Mouse (Mus musculus) neural tube, embryonic 11.5 days (tissue): ENCODE data around the gene Kif3b. TPM values are rescaled to one million over a fixed set of nuclear protein-coding genes. Genes with fewer than 3 reads are reported as not detected.
"Not testable (repeated sequence)": the region's sequence is repeated elsewhere in the genome, so short reads cannot be mapped to it uniquely, and the experiment has no call there.

Experiments
- ATAC-seq: fragments of 200-750 bp; cut with Nextera tagmentation; 2 replicates; pipeline ENCODE4 v1.8.0; 2017; ENCODE audit warnings: moderate number of reproducible peaks, mild to moderate bottlenecking, moderate TSS enrichment, moderate library complexity; ENCODE audit not compliant: insufficient read depth, low FRiP score, low TSS enrichment
- DNase-seq: peaks from one replicate; pipeline ENCODE4 v3.0.0-alpha.2; 2015; ENCODE audit warnings: low spot score
- H3K27ac ChIP-seq: fragments of 300-500 bp; sonication (generic); 2 replicates; pipeline ENCODE4 v1.5.1; 2014; ENCODE audit warnings: low read depth, mild to moderate bottlenecking, low read length
- H3K27me3 ChIP-seq: fragments of 300-500 bp; sonication (generic); 2 replicates; pipeline ENCODE4 v1.6.1; 2014; ENCODE audit warnings: mild to moderate bottlenecking, low read length, mixed read lengths; ENCODE audit not compliant: control insufficient read depth, insufficient read depth
- H3K36me3 ChIP-seq: fragments of 300-500 bp; sonication (generic); 2 replicates; pipeline ENCODE4 v1.6.1; 2014; ENCODE audit warnings: mild to moderate bottlenecking, low read length, moderate library complexity, mixed read lengths; ENCODE audit not compliant: control insufficient read depth, insufficient read depth
- H3K4me1 ChIP-seq: fragments of 300-500 bp; sonication (generic); 2 replicates; pipeline ENCODE4 v1.6.1; 2014; ENCODE audit warnings: low read length, mixed read lengths; ENCODE audit not compliant: control insufficient read depth, insufficient read depth
- H3K4me2 ChIP-seq: fragments of 300-500 bp; sonication (generic); 2 replicates; pipeline ENCODE4 v1.6.1; 2014; ENCODE audit warnings: low read depth, mild to moderate bottlenecking, moderate library complexity
- H3K4me3 ChIP-seq: fragments of 300-500 bp; sonication (generic); 2 replicates; pipeline ENCODE4 v1.5.1; 2014; ENCODE audit warnings: low read depth, low read length
- H3K9ac ChIP-seq: fragments of 300-500 bp; sonication (generic); 2 replicates; pipeline ENCODE4 v1.6.1; 2014; ENCODE audit warnings: mild to moderate bottlenecking, low read length
- H3K9me3 ChIP-seq: fragments of 300-500 bp; sonication (generic); 2 replicates; pipeline ENCODE4 v1.6.1; 2016; ENCODE audit warnings: low read length; ENCODE audit not compliant: control insufficient read depth
- WGBS: fragments of 180-500 bp; shearing (Covaris S2); extraction: QIAGEN DNeasy Blood & Tissue Kit; methylation state at CpG from one replicate; pipeline ENCODE4 v1.1.7; 2014; 5-methylcytosine and 5-hydroxymethylcytosine counted together
- polyA plus RNA-seq: library from polyadenylated mRNA; unstranded; fragments of >200 nt; fragmentation: Nextera tagmentation; extraction: Ambion mirVana; gene quantifications from 2 replicates; pipeline ENCODE4 v1.2.1, GENCODE M21; 2014

Kif3b gene
- polyA plus RNA-seq, 1 experiment from 2014 or later: 8.6 TPM

DNA sequence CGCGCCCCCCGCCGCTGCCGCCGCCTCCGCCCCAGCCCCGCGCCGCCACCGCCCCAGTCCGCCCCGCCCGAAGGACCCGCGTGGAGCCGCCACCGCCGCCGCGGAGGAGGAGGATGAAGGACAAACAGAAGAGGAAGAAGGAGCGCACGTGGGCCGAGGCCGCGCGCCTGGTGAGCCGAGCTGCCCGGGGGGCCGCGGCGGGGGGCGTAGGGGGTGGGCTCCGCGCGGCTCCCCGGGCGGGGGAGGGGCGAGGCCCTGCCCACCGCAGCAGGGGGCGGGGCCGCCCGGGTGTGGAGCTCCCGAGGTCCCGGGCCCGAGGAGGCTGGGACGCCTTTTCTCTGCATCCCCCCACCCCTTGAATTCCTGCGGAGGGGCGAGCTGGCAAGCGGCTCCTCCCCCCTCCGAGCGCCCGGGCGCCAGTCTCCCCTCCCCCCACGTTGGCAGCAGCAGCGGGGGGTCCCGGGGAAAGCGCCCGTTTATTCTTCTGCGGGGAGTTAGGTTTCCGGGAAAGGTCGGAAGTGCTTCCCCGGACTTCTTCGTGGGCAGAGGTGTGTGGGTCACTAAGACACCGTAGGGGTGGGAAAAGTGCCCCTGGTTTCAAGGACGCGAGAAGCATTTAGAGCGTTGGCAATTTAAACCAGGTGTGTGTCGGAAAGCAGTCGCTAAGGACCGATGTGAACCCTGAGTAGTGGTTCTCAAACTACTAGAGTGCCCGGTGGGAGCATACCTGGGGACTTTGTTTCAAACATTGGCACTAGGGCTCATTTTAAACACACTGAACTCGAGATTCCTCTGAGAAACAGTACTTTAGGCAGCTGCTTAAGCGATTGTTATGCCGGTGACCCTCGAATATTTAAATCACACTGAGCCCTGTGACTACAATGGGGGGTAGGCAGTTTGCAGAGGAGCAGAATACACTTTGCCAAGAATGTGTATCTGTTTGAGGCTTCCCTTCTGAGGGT lies 55.3 kb downstream of the Kif3b start:
- Histone ChIP-seq H3K36me3 (no peaks in the 10 kb centered on the region), H3K9me3 (no peaks in the 10 kb centered on the region), H3K4me1 (peaks cover 12% of the 10 kb centered on the region), H3K4me3 (peak overlapping the region; percentile 97), H3K27ac (peak overlapping the region; percentile 98), H3K9ac (peak overlapping the region; percentile 97), H3K27me3 (no peaks in the 10 kb centered on the region), H3K4me2 (peak overlapping the region; percentile 76)
- ATAC-seq: peak; percentile 35
- under 1% methylated on average over 29 of the region's 76 CpGs for WGBS
- DNase-seq: peak; percentile 84

GRCm38 (mm10) chr2:153347183-153347781 lies 56.1 kb downstream of the Kif3b start:
- Histone ChIP-seq H3K36me3 (no peaks in the 10 kb centered on the region), H3K9me3 (no peaks in the 10 kb centered on the region), H3K4me3 (peak overlapping the region; percentile 97), H3K4me2 (peak overlapping the region; percentile 76), H3K9ac (peak overlapping the region; percentile 97), H3K4me1 (peaks cover 12% of the 10 kb centered on the region), H3K27me3 (no peaks in the 10 kb centered on the region), H3K27ac (peak overlapping the region; percentile 98; the same call in 1 of the 2 replicates)
- WGBS: 17% methylated on average over 9 of the region's 9 CpGs
- no peak for DNase-seq
- ATAC-seq: no peak

DNA sequence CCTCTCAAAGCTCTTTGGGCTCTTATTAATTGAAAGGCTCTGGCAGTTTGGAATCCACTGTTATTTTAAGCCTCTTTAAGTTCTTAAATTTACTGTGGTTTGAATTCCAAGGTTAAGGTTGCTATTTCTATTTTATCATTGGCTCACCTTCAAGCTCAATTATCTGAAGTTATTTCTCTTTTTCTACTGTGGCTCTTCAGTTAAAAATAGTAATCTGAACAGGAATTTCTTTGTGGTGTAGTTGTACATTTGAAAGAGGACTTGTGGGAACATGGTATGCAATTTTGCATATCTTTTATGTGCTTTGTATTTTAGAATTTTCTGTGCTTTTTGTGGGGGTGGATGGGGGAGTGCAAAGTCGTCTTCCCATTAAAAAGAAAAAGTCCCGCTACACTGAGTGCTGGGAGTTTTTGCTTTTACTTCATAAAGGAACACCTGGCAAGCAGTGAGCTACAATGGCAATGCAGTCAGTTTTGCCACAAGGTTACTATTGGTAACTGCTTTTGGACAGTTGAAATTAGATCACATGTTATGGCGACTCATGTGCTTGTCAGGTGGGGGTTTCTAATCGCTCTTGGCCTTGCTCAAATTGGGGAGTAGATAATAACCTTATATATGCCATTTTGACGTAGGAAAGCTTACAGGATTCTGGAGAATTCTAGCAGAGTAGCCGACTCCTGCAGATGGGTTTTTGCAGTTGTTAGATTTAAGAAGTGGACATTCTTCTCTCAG lies 57.1 kb downstream of the Kif3b start:
- no peak overlapping the region for H3K9ac ChIP-seq
- no peaks in the 10 kb centered on the region for H3K9me3 ChIP-seq
- peaks cover 12% of the 10 kb centered on the region for H3K4me1 ChIP-seq
- H3K36me3 ChIP-seq: 0 out of 2 replicates have a peak, but pooled peaks cover under 1% of the 10 kb centered on the region
- no peaks in the 10 kb centered on the region for H3K27me3 ChIP-seq
- DNase-seq (no peak), ATAC-seq (no peak)
- H3K4me3 ChIP-seq: peak overlapping the region; percentile 97; the same call in 1 of the 2 replicates
- no peak overlapping the region for H3K27ac ChIP-seq
- WGBS: 77% methylated on average over 6 of the region's 6 CpGs
- H3K4me2 ChIP-seq: peak overlapping the region; percentile 76

DNA sequence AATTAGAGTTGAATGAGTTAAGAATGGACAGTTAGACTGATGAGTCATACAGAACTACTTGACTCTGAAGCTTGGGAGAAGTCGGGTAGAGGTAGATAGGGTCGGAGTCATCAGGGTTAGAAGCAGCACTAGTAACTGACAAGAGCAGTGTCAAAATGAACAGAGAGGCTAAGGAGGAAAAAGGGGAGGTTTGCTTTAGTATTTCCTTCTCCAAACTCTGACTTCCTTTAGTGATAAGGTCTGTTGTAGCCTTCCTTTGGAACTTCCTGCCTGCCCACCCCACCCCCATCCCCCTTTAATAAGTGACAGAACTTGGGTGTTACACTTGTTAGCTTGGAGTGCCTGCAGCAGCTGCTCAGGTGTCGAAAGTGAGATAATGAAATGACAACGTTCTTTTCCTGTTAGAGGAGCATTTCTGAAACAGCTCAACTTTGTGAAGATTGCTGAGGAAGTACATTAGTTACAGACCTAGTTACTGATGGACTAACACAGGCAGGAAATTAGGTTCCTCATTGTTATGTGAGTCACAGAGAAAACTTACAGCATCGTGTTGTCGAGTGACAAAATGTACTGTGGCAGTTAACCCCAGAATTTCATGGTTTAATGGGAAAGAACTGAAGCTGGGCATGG lies 59.5 kb downstream of the Kif3b start:
- Histone ChIP-seq H3K9me3 (no peaks in the 10 kb centered on the region), H3K27me3 (no peaks in the 10 kb centered on the region), H3K4me1 (peaks cover 8% of the 10 kb centered on the region), H3K4me2 (no peak overlapping the region), H3K36me3 (peaks cover 7% of the 10 kb centered on the region; the same call in 1 of the 2 replicates), H3K27ac (no peak overlapping the region), H3K9ac (no peak overlapping the region), H3K4me3 (no peak overlapping the region)
- DNase-seq (no peak), ATAC-seq (no peak)
- whole genome bisulfite sequencing: 59% methylated on average over 6 of the region's 6 CpGs

DNA sequence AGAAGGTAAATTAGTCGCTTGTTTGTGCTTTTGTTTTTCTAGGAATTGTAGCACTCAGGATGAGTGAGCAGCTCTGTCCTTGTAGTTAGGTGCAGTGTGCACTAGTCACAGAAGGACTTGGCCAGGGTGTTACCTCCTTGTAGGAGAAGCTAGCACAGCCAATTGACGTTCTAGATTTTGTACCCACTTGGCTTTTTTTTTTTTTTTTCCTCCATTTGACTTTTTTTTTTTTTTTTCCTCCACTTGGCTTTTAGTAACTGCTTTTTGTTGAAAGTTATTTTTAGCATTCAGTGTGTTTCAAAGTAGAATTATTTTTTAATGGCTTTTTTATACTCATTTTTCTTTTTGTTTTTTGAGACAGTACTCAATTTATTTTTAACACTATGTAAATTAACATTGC lies 63.4 kb downstream of the Kif3b start:
- no peak overlapping the region for H3K4me2 ChIP-seq
- H3K9ac ChIP-seq: no peak overlapping the region
- ATAC-seq (no peak), DNase-seq (no peak)
- H3K27ac ChIP-seq: no peak overlapping the region
- H3K27me3 ChIP-seq: no peaks in the 10 kb centered on the region
- H3K4me3 ChIP-seq: no peak overlapping the region
- no peaks in the 10 kb centered on the region for H3K9me3 ChIP-seq
- 92% methylated on average over 2 of the region's 2 CpGs for WGBS
- peaks cover 14% of the 10 kb centered on the region; the same call in 1 of the 2 replicates for H3K36me3 ChIP-seq
- no peaks in the 10 kb centered on the region for H3K4me1 ChIP-seq

- no peaks in the 10 kb centered on the region for H3K27me3 ChIP-seq
- peaks cover 14% of the 10 kb centered on the region; the same call in 1 of the 2 replicates for H3K36me3 ChIP-seq
- H3K27ac ChIP-seq: no peak overlapping the region
- no peak for DNase-seq
- no peak overlapping the region for H3K4me2 ChIP-seq
- no peaks in the 10 kb centered on the region for H3K4me1 ChIP-seq
- no peak overlapping the region for H3K4me3 ChIP-seq
- no peak for ATAC-seq
- WGBS: 98% methylated on average over 4 of the region's 4 CpGs
- no peak overlapping the region for H3K9ac ChIP-seq
- no peaks in the 10 kb centered on the region for H3K9me3 ChIP-seq
Measured at GRCm38 (mm10) chr2:153356784-153357183, 65.6 kb downstream of the Kif3b start.

GRCm38 (mm10) chr2:153361101-153361710 lies 70.0 kb downstream of the Kif3b start:
- no peaks in the 10 kb centered on the region for H3K27me3 ChIP-seq
- ATAC-seq (no peak), DNase-seq (no peak)
- no peaks in the 10 kb centered on the region for H3K9me3 ChIP-seq
- no peaks in the 10 kb centered on the region for H3K4me1 ChIP-seq
- no peak overlapping the region for H3K9ac ChIP-seq
- 90% methylated on average over 1 of the region's 1 CpGs for WGBS
- no peak overlapping the region for H3K4me3 ChIP-seq
- no peak overlapping the region for H3K4me2 ChIP-seq
- H3K27ac ChIP-seq: no peak overlapping the region
- peaks cover 7% of the 10 kb centered on the region; the same call in 1 of the 2 replicates for H3K36me3 ChIP-seq

GRCm38 (mm10) chr2:153364531-153364930 lies 73.3 kb downstream of the Kif3b start:
- H3K9ac ChIP-seq, H3K4me3 ChIP-seq, H3K4me1 ChIP-seq, H3K27ac ChIP-seq, H3K4me2 ChIP-seq, DNase-seq, H3K27me3 ChIP-seq, ATAC-seq, H3K9me3 ChIP-seq: not testable (repeated sequence)
- 94% methylated on average over 14 of the region's 14 CpGs for WGBS
- H3K36me3 ChIP-seq: peaks cover 12% of the 10 kb centered on the region
